9 mouse cellular contexts compared by ENCODE assay signal in the genomic region with DNA sequence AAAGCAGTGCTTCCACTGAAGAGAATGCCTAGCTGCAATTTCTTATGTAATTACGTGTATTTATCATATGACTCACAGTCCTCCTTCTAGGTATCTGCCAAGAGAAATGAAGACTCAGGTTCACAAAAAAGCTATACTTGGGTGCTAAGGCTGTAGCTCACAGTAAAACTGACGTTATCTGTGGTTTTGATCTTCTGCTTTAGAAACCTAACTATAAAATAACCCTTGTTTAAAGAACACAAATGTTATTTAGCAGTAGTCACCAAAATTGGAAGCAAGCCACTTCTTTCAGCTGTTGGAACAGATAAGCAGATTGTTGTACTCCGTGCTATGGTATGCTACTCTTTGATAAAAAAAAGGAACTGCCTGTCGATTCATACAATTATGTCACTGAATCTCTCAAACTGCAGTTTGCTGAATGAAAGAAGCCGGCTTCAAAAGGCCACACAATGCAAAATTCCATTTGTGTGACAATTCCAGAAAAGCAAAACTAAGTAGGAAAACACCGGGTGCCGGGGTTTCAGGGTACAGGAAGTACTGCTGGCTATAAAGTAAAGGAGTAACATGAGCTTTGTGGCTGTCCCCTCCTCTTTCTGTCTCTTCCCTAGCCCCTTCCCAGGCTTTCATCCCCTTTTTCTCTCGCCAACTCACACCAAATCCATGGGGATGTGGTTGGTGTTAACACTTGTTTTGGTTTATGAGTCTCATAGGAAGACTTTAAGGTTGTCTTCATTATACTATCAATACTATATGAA. TPM values are rescaled to one million over a fixed set of nuclear protein-coding genes. Genes with fewer than 3 reads are reported as not detected.
DNase-seq lines count a peak whose midpoint lies in the region; ATAC-seq and TF ChIP-seq lines count a peak whose summit lies in the region.
"Had no signal": no experiment of that assay in that cellular context is flagged by ENCODE, and none has a peak within 500 bp of the region (broad histone marks: within the 10 kb centered on the region; RNA-seq: fewer than 3 reads in every experiment).

No protein-coding gene starts in this region.

- no peak overlapping the region for H3K4me2 ChIP-seq in intestine, embryonic 16.5 days (ENCODE audit: low read depth, low read length)
- H3K4me2 ChIP-seq in intestine, embryonic 15.5 days (replicated peaks) = no peak overlapping the region
- H3K4me2 ChIP-seq in lung, postnatal 0 days (replicated peaks; ENCODE audit: low read depth, low read length) = 0 out of 2 replicates have a peak overlapping the region, but pooled peaks have one; percentile 17
- no peak overlapping the region for H3K4me2 ChIP-seq in midbrain, embryonic 11.5 days
- no peak overlapping the region for H3K4me2 ChIP-seq in forebrain, embryonic 13.5 days

- no peak for TF ChIP-seq CTCF in G1E (IDR thresholded peaks at IDR 0.05; ENCODE audit: low read depth, low read length)
- TF ChIP-seq CTCF in lung, postnatal 0 days (IDR thresholded peaks at IDR 0.05) = no peak

- no peaks in the 10 kb centered on the region; the same call in 1 of the 2 replicates for H3K27me3 ChIP-seq in intestine, embryonic 16.5 days (replicated peaks; ENCODE audit: control insufficient read depth, insufficient read depth, low read length)
- no peaks in the 10 kb centered on the region for H3K27me3 ChIP-seq in intestine, embryonic 15.5 days (replicated peaks)
- H3K27me3 ChIP-seq in G1E (ENCODE audit: insufficient read depth, low read length) = no peaks in the 10 kb centered on the region
- no peaks in the 10 kb centered on the region for H3K27me3 ChIP-seq in lung, postnatal 0 days (replicated peaks; ENCODE audit: insufficient read depth, low read length)
- H3K27me3 ChIP-seq in midbrain, embryonic 11.5 days (ENCODE audit: control insufficient read depth, insufficient read depth, low read length) = no peaks in the 10 kb centered on the region; the same call in 1 of the 2 replicates
- H3K27me3 ChIP-seq in forebrain, embryonic 13.5 days = no peaks in the 10 kb centered on the region

- ATAC-seq in intestine, embryonic 16.5 days = peak; percentile 52; the same call in 1 of the 2 replicates
- ATAC-seq in intestine, embryonic 15.5 days = no peak
- ATAC-seq in G1E (ENCODE audit: extremely low read depth, insufficient number of reproducible peaks, low FRiP score, poor library complexity, severe bottlenecking) = peak; percentile 84
- peak; percentile 83 for ATAC-seq in erythroblast, adult 5-6 weeks (replicated peaks; ENCODE audit: low FRiP score, poor library complexity, severe bottlenecking)
- ATAC-seq in lung, postnatal 0 days = peak; percentile 72
- ATAC-seq in midbrain, embryonic 11.5 days (ENCODE audit: low FRiP score) = no peak
- no peak for ATAC-seq in forebrain, embryonic 13.5 days

- WGBS in intestine, embryonic 16.5 days = 33% methylated on average over 8 of the region's 8 CpGs
- 47% methylated on average over 8 of the region's 8 CpGs for WGBS in intestine, embryonic 15.5 days
- 24% methylated on average over 8 of the region's 8 CpGs for WGBS in lung, postnatal 0 days
- WGBS in midbrain, embryonic 11.5 days = 69% methylated on average over 8 of the region's 8 CpGs
- WGBS in forebrain, embryonic 13.5 days = 50% methylated on average over 8 of the region's 8 CpGs

- TF ChIP-seq EP300 in lung, postnatal 0 days (IDR thresholded peaks at IDR 0.05) = peak; percentile 84

- H3K9ac ChIP-seq in intestine, embryonic 16.5 days (ENCODE audit: low read depth, low read length) = no peak overlapping the region
- no peak overlapping the region for H3K9ac ChIP-seq in intestine, embryonic 15.5 days
- H3K9ac ChIP-seq in lung, postnatal 0 days (replicated peaks; ENCODE audit: low read depth) = no peak overlapping the region
- H3K9ac ChIP-seq in midbrain, embryonic 11.5 days (ENCODE audit: low read length) = no peak overlapping the region
- H3K9ac ChIP-seq in forebrain, embryonic 13.5 days = no peak overlapping the region

- H3K4me1 ChIP-seq in intestine, embryonic 16.5 days (ENCODE audit: control insufficient read depth, insufficient read depth, low read length) = peaks cover 7% of the 10 kb centered on the region
- H3K4me1 ChIP-seq in intestine, embryonic 15.5 days (replicated peaks) = 0 out of 2 replicates have a peak, but pooled peaks cover 4% of the 10 kb centered on the region
- peaks cover 50% of the 10 kb centered on the region for H3K4me1 ChIP-seq in G1E (ENCODE audit: insufficient read depth, low read depth, low read length)
- no peaks in the 10 kb centered on the region; the same call in 1 of the 2 replicates for H3K4me1 ChIP-seq in lung, postnatal 0 days (ENCODE audit: insufficient read depth, low read depth, low read length)
- no peaks in the 10 kb centered on the region for H3K4me1 ChIP-seq in midbrain, embryonic 11.5 days (ENCODE audit: control insufficient read depth, insufficient read depth, low read length)
- H3K4me1 ChIP-seq in forebrain, embryonic 13.5 days = peaks cover 8% of the 10 kb centered on the region; the same call in 1 of the 2 replicates

- H3K9me3 ChIP-seq in intestine, embryonic 16.5 days (ENCODE audit: control insufficient read depth, low read length) = no peaks in the 10 kb centered on the region
- no peaks in the 10 kb centered on the region for H3K9me3 ChIP-seq in intestine, embryonic 15.5 days
- no peaks in the 10 kb centered on the region for H3K9me3 ChIP-seq in G1E (replicated peaks)
- H3K9me3 ChIP-seq in lung, postnatal 0 days (ENCODE audit: low read length) = no peaks in the 10 kb centered on the region
- no peaks in the 10 kb centered on the region for H3K9me3 ChIP-seq in midbrain, embryonic 11.5 days (ENCODE audit: control insufficient read depth, low read length)
- no peaks in the 10 kb centered on the region for H3K9me3 ChIP-seq in forebrain, embryonic 13.5 days (replicated peaks)
- H3K9me3 ChIP-seq: forebrain, embryonic 10.5 days had no signal

- H3K27ac ChIP-seq in intestine, embryonic 16.5 days (ENCODE audit: low read length) = no peak overlapping the region; the same call in 1 of the 2 replicates
- H3K27ac ChIP-seq in intestine, embryonic 15.5 days = no peak overlapping the region
- peak overlapping the region; percentile 62; the same call in 1 of the 2 replicates for H3K27ac ChIP-seq in lung, postnatal 0 days (ENCODE audit: low read length)
- no peak overlapping the region for H3K27ac ChIP-seq in midbrain, embryonic 11.5 days (ENCODE audit: low read depth, low read length)
- no peak overlapping the region for H3K27ac ChIP-seq in forebrain, embryonic 13.5 days
- H3K27ac ChIP-seq: forebrain, embryonic 10.5 days had no signal

- no peaks in the 10 kb centered on the region for H3K36me3 ChIP-seq in intestine, embryonic 16.5 days (ENCODE audit: control insufficient read depth, insufficient read depth, low read length)
- H3K36me3 ChIP-seq in intestine, embryonic 15.5 days = no peaks in the 10 kb centered on the region
- H3K36me3 ChIP-seq in G1E (replicated peaks) = peaks cover 2% of the 10 kb centered on the region
- no peaks in the 10 kb centered on the region for H3K36me3 ChIP-seq in lung, postnatal 0 days (ENCODE audit: insufficient read depth, low read length)
- no peaks in the 10 kb centered on the region for H3K36me3 ChIP-seq in midbrain, embryonic 11.5 days (ENCODE audit: control insufficient read depth, insufficient read depth, low read length)
- H3K36me3 ChIP-seq in forebrain, embryonic 13.5 days (ENCODE audit: poor library complexity, severe bottlenecking) = no peaks in the 10 kb centered on the region
- H3K36me3 ChIP-seq: forebrain, embryonic 10.5 days had no signal

- H3K4me3 ChIP-seq in intestine, embryonic 16.5 days (ENCODE audit: low read length) = no peak overlapping the region
- H3K4me3 ChIP-seq in intestine, embryonic 15.5 days (replicated peaks) = no peak overlapping the region
- H3K4me3 ChIP-seq in G1E (ENCODE audit: low read depth, low read length) = no peak overlapping the region; the same call in 1 of the 2 replicates
- no peak overlapping the region for H3K4me3 ChIP-seq in lung, postnatal 0 days (ENCODE audit: low read depth, low read length)
- H3K4me3 ChIP-seq in midbrain, embryonic 11.5 days (ENCODE audit: low read depth, low read length) = no peak overlapping the region
- no peak overlapping the region for H3K4me3 ChIP-seq in forebrain, embryonic 13.5 days
- H3K4me3 ChIP-seq: forebrain, embryonic 10.5 days had no signal

- peak; percentile 4 for DNase-seq in G1E (ENCODE audit: low spot score)
- DNase-seq in lung, postnatal 0 days (ENCODE audit: low spot score) = peak; percentile 69
- no peak for DNase-seq in midbrain, embryonic 11.5 days (ENCODE audit: low spot score, missing footprints)
- no peak for DNase-seq in kidney, adult 11 months

RNA-seq across cellular contexts. Expression of a gene that starts 17.0 kb away (rescaled TPM):
- 17.0 and 18.1 TPM in 2 replicates for polyA plus RNA-seq in intestine, embryonic 16.5 days (2015; fragmentation: Nextera tagmentation; extraction: Ambion mirVana)
- polyA plus RNA-seq in intestine, embryonic 15.5 days (2015; fragmentation: Nextera tagmentation; extraction: Ambion mirVana) = 20.5 and 21.2 TPM in 2 replicates
- total RNA-seq in G1E (2014; fragmentation: Nextera tagmentation) = 36.4 and 49.7 TPM in 2 replicates
- 15.5 and 20.3 TPM in 2 replicates for total RNA-seq in G1E (2017)
- polyA plus RNA-seq in G1E (2012) = 0.74 and 1.1 TPM in 2 replicates
- 4.0 and 5.6 TPM in 2 replicates for total RNA-seq in erythroblast, adult 5-6 weeks (2015; ENCODE audit: low replicate concordance)
- 7.3 and 9.1 TPM in 2 replicates for total RNA-seq in erythroblast, adult 5-6 weeks (2017; ENCODE audit: low replicate concordance)
- polyA plus RNA-seq in lung, postnatal 0 days (2015; fragmentation: Nextera tagmentation; extraction: Ambion mirVana) = 20.5 and 23.7 TPM in 2 replicates
- 25.4 and 28.8 TPM in 2 replicates for polyA plus RNA-seq in midbrain, embryonic 11.5 days (2014; fragmentation: Nextera tagmentation; extraction: Ambion mirVana)
- 16.4 and 17.3 TPM in 2 replicates for polyA plus RNA-seq in forebrain, embryonic 13.5 days (2015; fragmentation: Nextera tagmentation; extraction: Ambion mirVana)

RNA-seq across cellular contexts. Expression of a gene that starts 28.5 kb away (rescaled TPM):
- 547 and 584 TPM in 2 replicates for polyA plus RNA-seq in intestine, embryonic 16.5 days (2015; fragmentation: Nextera tagmentation; extraction: Ambion mirVana)
- polyA plus RNA-seq in intestine, embryonic 15.5 days (2015; fragmentation: Nextera tagmentation; extraction: Ambion mirVana) = 527 and 534 TPM in 2 replicates
- total RNA-seq in G1E (2014; fragmentation: Nextera tagmentation) (53.8 and 103 TPM in 2 replicates), G1E (2017) (513 and 603 TPM in 2 replicates)
- 12.7 and 16.1 TPM in 2 replicates for polyA plus RNA-seq in G1E (2012)
- total RNA-seq in erythroblast, adult 5-6 weeks (2015; ENCODE audit: low replicate concordance) = 56.0 and 80.1 TPM in 2 replicates
- 68.3 and 132 TPM in 2 replicates for total RNA-seq in erythroblast, adult 5-6 weeks (2017; ENCODE audit: low replicate concordance)
- 260 and 297 TPM in 2 replicates for polyA plus RNA-seq in lung, postnatal 0 days (2015; fragmentation: Nextera tagmentation; extraction: Ambion mirVana)
- 319 TPM in 2 replicates for polyA plus RNA-seq in midbrain, embryonic 11.5 days (2014; fragmentation: Nextera tagmentation; extraction: Ambion mirVana)
- 331 and 363 TPM in 2 replicates for polyA plus RNA-seq in forebrain, embryonic 13.5 days (2015; fragmentation: Nextera tagmentation; extraction: Ambion mirVana)

RNA-seq across cellular contexts. Expression of a gene that starts 32.3 kb away (rescaled TPM):
- 78.9 and 79.8 TPM in 2 replicates for polyA plus RNA-seq in intestine, embryonic 16.5 days (2015; fragmentation: Nextera tagmentation; extraction: Ambion mirVana)
- 78.8 and 81.5 TPM in 2 replicates for polyA plus RNA-seq in intestine, embryonic 15.5 days (2015; fragmentation: Nextera tagmentation; extraction: Ambion mirVana)
- total RNA-seq in G1E (2014; fragmentation: Nextera tagmentation) (53.4 and 58.1 TPM in 2 replicates), G1E (2017) (71.6 and 75.9 TPM in 2 replicates)
- 3.3 and 3.4 TPM in 2 replicates for polyA plus RNA-seq in G1E (2012)
- total RNA-seq in erythroblast, adult 5-6 weeks (2015; ENCODE audit: low replicate concordance) = 15.7 and 17.5 TPM in 2 replicates
- total RNA-seq in erythroblast, adult 5-6 weeks (2017; ENCODE audit: low replicate concordance) = 15.9 and 19.8 TPM in 2 replicates
- polyA plus RNA-seq in lung, postnatal 0 days (2015; fragmentation: Nextera tagmentation; extraction: Ambion mirVana) = 27.8 and 39.2 TPM in 2 replicates
- polyA plus RNA-seq in midbrain, embryonic 11.5 days (2014; fragmentation: Nextera tagmentation; extraction: Ambion mirVana) = 44.9 and 45.9 TPM in 2 replicates
- polyA plus RNA-seq in forebrain, embryonic 13.5 days (2015; fragmentation: Nextera tagmentation; extraction: Ambion mirVana) = 27.0 and 29.4 TPM in 2 replicates

Comparison
In these comparisons a context has a peak if more than half of its experiments do, and no peak if none do; other contexts are left out.
1. ATAC-seq: peak in intestine, embryonic 16.5 days (single experiment), G1E (single experiment), erythroblast, adult 5-6 weeks (single experiment) and lung, postnatal 0 days (single experiment); none in intestine, embryonic 15.5 days (single experiment), midbrain, embryonic 11.5 days (single experiment) and forebrain, embryonic 13.5 days (single experiment).
2. DNase-seq: peak in G1E (single experiment) and lung, postnatal 0 days (single experiment); none in midbrain, embryonic 11.5 days (single experiment) and kidney, adult 11 months (single experiment).
3. RNA of a gene that starts 28.5 kb away (polyA plus RNA-seq): 547 to 584 TPM in intestine, embryonic 16.5 days, 527 to 534 TPM in intestine, embryonic 15.5 days, 331 to 363 TPM in forebrain, embryonic 13.5 days, 319 TPM in midbrain, embryonic 11.5 days and 260 to 297 TPM in lung, postnatal 0 days; 12.7 to 16.1 TPM in G1E; every median in the first group is over 10 times any median in the second.